Mouse (Mus musculus): Measurements from ENCODE around the gene Acta2.

DNA sequence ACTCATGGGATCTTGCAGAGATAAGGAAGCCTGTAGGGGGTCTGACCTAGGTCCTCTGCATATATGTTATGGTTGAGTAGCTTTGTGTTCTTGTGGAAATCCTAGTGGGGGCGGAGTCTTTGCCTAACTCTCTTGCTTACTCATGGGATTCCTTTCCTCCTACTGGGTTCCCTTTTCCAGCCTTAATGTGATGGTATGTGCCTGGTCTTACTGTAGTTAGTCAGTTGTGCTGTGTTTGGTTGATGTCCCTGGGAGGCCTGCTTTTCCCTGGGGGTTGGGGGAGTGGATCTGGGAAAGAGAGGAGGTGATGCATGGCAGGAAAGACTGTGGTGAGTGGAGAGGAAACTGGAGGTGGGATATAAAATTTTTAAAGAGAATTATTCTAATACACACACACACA, 57.3 kb downstream of the Acta2 start:
- TF ChIP-seq CTCF (IDR thresholded peaks at IDR 0.05; ENCODE audit: borderline replicate concordance, extremely low read depth, insufficient read depth, insufficient read length) (no peak), POLR2A (IDR thresholded peaks at IDR 0.05; ENCODE audit: borderline replicate concordance, extremely low read depth, insufficient read depth, insufficient read length, poor library complexity, severe bottlenecking) (no peak)
